Mouse (Mus musculus) adrenal gland, adult 8-10 months (tissue): ENCODE results near the gene Cd248. TPM values are rescaled to one million over a fixed set of nuclear protein-coding genes. Genes with fewer than 3 reads are reported as not detected.
"Not testable (repeated sequence)": the region's sequence is repeated elsewhere in the genome, so short reads cannot be mapped to it uniquely, and the experiment has no call there.

ENCODE experiments used
- DNase-seq: peaks from one replicate; pipeline ENCODE4 v3.0.0; 2022
- total RNA-seq, 4 experiments: library from RNA; stranded (reverse); gene quantifications; 2 replicates each; pipeline ENCODE4 v1.2.4; 2022

Cd248 gene
- total RNA-seq, 4 experiments from 2014 or later, result 8.9 to 11.8 (median 9.2) TPM

DNA sequence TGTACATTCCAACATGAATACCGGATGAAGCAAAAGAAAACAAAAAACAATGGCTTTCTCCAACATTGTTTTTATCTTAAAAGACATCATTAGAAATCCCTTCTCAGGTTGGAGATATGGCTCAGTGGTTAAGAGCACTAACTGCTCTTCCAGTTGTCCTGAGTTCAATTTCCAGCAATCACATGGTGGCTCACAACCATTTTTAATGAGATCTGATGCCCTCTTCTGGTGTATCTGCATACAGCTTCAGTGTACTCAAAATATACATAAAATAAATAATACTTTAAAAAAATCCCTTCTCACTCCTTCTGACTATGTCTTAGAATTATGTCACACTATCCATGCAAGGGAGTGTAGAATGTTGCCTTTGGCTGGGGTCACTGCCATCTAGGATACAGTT, 11.4 kb downstream of the Cd248 start:
- DNase-seq, result no peak

DNA sequence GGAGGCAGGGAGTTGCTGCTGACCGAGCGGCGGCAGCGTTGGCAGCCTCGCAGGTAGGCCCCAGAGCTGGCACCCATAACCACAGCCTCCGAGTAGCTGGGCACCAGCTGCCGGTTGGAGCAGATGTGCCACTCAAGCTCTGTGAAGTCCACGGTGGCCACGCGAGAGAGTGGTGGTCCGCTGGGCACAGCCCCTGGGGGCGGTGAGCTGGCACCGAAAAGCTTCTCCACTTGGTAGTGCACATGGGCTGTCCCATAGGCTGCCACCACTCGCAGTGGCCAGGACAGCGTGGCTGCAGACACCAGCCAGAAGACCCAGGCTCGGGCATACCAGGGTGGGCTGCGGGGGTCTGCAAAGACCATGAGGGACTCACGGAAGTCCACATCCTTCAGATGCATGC, 14.1 kb downstream of the Cd248 start:
- DNase-seq, result no peak

- DNase-seq, result no peak
These were observed 14.7 kb downstream of the Cd248 start for GRCm38 (mm10) chr19:5082596-5082995.

DNA sequence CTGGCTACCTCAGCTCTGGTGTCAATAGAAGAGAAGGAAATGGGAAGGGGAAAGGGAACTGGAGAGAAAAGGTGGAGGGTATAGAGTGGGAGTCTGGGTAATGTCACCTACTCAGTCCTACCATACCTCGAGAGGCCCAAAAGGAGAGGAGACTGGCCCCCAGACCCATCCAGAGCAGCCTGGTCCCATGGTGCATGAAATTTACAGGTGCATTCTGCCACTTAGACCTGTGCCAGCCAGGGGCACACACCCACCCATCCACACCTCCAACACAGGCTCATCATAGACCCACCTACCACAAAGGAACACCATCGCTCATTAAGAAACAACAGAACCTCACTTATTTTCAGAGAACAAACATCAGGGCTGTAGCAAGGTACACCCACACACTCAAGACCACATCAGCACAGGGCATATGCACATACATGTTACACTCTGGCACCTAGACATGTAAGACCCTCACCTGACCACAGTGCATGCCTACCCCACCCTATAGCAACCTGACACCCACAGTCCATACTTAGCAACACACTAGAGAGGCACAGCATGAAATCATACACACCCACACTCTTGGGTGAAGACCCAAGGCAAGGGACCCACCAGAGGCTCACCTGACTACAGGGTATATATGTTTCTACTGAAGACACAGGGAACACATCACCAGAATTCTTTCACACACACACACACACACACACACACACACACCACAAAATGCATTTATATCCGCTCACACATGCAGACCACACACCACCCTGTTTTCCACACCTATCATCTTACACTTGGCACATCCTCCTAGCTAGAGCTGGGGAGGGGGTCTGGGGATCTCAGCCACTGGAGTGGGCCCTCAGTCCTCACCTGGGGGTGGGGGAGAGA, 16.3 kb downstream of the Cd248 start:
- DNase-seq, result no peak

DNA sequence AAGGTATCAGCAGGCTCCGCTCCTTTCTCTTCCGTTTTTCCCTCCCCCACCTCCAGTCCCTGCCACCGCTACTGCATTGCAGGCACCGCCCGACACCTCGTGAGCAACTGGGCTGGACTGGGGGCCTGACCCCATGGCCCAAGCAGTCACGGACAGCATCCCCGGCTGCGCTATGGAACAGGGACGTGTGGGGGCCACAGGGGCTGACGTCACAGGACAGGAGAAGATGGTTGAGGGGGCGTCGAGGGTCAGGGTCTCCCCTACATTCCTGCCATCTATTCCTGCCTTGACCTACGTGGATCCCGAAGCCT, 16.9 kb downstream of the Cd248 start:
- DNase-seq, result no peak

DNA sequence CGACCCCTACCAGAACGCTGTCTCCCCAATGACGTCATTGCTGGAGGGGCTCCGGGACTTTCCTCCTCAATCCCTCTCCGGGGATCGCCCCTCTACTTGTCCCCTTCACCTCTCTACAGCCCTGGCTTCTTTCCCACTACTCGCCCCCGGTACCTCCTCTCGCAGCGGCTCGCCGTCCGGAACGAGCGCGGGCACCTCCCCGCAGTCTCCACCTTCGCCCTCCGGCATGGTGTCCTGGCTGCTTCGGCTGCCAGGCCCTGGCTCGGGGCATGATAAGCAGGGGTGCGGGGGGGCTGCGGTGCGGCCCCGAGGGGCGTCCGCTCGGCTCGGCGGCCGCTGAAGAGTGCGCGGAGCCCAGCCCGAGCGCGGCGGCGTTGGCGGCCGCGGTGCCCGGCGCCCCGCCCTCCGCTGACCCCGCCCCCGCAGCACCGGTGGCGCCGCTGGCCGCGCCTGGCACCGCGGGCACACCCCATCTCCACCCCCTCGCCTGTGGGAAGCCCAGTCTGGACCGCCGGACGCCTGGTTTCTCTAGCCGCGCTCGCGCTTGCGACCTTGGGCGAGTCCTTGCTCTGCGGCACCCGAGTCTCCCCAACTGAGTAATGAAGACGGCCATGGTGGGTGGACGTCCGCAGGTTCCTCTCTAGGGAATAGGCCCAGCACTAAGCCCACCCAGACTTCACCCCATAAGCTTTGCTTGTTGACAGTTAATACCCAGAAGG, 17.4 kb downstream of the Cd248 start, which contains the start of gene Tmem151a:
Tmem151a (minus strand) TSS at position 387 of the 719 bp plus-strand sequence.
- DNase-seq, result no peak

- DNase-seq, result not testable (repeated sequence)
These were observed 18.7 kb downstream of the Cd248 start for GRCm38 (mm10) chr19:5086533-5086932.

DNA sequence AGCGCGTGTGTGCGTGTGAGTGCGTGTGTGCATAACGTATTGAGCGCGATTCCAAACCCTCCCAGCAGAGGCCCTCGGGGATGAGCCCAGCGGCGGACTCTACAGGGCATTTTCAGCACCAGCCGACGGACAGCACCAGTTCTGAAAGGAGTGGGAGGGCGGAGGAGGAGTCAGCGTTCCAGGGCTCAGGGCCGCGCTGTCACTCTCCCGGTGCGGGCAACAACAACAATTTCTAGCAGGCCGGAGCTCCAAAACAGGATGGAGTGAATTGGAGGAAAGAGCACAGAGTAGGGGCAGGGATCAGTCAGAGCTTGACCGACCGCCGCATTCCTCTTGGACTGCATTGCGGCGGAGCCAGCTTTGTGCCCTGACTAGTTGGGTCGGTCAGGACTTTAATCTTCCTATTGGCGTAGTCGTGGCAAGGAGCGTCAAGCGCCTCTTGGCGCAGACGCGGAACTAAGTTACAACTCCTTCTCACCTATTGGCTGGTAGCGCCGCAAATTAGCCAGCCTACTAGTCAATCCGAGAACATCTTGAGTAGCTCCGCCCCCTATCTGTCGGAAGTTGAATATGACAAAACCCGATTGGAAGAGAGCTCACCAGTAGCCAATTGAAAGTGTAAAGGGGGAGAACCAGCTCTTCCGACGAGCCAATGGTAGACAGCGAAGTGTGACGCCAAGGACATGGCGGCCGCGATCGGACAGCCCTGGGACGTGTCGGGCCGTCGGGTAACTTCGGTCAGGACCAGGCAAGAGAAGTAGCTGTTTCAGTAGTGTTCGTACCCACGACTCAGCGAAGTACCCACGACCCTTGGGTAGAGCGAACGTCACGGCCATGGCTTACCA, 20.2 kb downstream of the Cd248 start, which contains the start of gene Yif1a:
Yif1a (plus strand) TSS at position 655 of the 845 bp plus-strand sequence.
- peak; percentile 97 for DNase-seq

- no peak for DNase-seq
These were observed 21.4 kb downstream of the Cd248 start for GRCm38 (mm10) chr19:5089324-5089723.

DNA sequence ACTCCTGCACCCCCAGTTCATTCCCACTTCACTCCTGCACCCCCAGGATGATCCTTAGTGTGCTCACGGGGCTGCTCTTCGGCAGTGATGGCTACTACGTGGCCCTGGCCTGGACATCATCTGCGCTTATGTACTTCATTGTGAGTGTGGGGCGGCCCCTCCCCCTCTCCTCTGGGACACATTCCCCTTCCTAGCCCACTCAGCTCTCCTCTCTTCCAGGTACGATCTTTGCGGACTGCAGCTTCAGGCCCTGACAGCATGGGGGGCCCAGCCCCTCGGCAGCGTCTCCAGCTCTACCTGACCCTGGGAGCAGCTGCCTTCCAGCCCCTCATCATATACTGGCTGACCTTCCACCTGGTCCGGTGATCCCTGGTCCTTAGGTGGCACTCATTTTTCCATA, 24.2 kb downstream of the Cd248 start:
- no peak for DNase-seq

DNA sequence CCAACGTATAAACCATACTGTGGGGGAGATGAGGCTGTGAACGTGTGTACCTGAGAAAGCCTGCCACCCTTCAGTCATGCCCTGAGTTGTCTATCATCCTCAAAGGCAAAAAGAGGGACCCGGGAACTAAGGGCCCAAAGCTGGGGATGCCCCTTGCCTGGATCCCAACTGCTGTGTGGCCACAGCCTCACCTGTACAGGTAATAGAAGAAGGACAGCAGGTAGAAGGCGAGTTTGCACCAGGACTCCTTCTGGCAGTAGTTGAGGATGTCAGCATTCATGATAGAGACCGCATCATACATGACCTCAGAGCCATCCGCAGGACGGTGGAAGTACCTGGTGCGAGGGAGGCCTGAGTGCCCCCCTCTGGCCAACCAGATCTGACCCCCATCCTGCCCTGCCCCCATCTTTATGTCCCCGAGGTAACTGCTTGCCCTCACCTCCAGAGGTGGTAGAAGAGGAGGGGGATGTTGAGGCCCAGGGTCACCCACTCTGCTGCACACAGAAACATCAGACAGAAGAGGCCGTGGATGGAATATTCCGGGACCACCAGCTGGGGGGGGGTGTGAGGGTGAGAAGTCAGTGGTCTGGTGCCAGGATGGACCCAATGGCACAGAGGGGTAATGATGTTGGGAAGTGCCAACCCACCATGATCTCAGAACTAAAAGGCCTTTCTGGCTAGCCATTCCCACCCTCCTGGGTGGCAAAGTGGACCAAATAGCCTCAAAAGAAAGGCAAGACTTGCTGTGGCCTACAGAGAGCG, 25.8 kb downstream of the Cd248 start:
- DNase-seq, result no peak

- DNase-seq, result peak; percentile 88
These were observed 26.4 kb downstream of the Cd248 start for GRCm38 (mm10) chr19:5094243-5094632.

DNA sequence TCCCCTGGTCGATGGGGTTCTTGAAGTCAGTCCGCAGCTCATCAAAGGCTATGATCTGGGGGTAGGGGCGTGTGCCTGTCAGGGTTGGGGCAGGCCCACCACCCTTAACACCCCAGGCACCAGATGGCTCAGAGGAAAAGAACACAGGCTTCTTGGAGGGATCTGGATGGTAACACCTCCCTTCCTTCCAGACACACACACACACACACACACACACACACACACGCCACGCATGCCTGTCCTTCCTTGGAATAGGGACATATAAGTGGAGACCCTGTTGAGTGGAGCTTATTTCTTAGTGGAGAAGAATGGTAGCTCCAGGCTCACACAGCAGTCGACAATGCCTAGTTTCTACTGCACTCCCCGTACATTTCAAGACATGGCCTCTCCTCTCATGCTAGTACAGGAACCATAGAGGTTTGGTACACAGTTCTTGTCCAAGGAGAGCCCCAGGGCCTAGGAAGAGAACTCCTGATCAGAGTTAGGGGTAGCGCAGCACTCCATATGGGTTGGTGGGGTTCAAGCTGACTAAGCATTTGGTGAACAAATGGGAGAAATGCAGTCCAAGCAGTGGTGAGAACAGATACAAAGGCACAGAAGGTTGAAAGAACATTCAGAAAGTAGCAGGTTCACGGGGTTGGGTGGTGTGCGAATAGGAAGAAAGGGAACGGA, 27.0 kb downstream of the Cd248 start:
- no peak for DNase-seq

DNA sequence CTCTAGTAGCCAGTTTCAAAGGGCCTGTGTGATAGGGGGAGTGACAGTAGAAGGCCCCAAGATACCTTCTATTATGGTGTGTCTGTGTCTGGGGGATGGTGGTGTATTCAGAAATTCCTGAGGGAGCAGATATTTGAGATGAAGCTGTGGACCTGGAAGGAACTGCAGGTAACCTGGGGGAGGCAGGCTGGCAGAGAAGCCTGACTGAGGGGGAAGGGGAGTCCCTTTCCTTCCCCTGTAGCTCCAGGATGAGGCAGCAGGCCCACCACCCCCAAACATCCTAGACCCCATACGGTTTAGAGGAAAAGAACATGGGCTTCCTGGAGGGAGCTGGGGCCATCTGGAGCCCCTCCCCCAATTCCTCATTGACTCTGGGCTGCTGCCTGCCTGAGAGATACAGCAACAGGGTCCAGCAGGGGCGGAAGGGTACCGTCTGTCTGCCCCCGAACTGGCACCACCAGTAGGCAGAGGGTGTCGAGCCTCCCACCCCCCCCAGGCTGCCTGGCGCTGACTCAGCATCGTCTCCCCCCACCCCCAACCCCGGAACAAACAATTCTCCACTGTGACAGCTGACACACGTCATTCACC, 28.1 kb downstream of the Cd248 start:
- DNase-seq, result no peak

GRCm38 (mm10) chr19:5097521-5098362, 29.9 kb downstream of the Cd248 start:
- DNase-seq, result no peak

DNA sequence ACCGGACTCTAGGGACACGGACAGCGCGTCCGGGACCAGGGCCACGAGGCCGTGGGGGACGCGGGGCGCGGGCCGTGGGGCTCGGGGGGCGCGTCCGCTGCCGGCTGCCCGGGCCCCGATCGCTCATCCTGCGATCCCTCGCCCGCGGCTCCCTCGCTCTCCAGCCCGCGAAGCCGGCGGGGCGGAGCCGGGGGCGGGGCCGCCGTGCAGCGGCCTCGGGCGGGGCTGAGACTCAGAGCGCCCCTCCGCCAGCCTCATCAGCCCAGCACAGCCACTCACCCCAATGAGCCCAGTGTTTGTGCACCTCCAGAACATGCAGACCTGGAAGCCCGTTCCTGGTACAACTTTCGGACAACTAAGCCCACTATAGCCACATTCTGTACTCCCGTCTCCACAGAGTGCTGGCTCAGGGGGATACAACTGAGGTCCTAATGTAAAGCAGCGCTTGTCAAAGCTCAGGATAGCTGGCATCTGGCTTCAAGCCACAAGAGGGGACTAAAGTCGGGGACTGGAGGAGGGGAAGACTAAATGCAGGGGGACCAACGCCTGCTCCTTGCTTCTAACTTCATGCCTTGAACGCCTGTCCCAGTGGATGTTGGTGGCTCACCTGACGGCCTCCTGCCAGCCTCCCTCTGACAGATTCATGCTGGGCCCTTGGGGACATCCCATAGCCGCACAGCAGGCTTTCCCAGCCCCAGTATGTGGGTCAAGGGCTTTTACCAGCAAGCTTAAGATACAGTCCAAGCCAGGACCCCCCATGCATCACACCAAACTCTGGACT, 30.7 kb downstream of the Cd248 start, which contains the start of gene Cnih2:
Cnih2 (minus strand) TSS at position 159 of the 781 bp plus-strand sequence.
- DNase-seq, result no peak

DNA sequence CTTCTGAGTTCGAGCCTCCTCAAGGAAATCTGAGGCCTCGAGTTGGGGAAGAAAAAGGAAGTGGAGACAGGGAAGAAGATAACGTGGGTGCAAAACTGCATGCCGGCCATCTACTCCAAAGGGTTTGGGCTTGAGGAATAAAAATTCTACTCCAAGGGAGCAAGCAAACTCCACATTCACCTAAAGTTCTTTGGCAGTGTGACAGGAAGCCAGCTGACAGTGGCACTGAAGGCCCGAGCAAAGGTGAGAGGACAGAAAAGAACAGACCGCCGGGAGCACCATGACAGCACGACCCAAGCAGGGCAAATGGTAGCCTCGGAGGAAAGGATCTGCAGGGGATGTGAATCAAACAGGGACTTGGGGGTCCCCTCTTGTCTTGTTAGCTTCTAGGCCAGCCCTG, 38.2 kb downstream of the Cd248 start:
- DNase-seq, result no peak

GRCm38 (mm10) chr19:5106731-5107191, 38.9 kb downstream of the Cd248 start, which contains the start of gene Rab1b:
TSS of gene Rab1b (minus strand) at chr19:5107072.
- DNase-seq, result peak; percentile 98
